Mouse (Mus musculus) brain, embryonic 14.5 days (tissue): ENCODE measurements around the gene Myo1d. TPM values are rescaled to one million over a fixed set of nuclear protein-coding genes. Genes with fewer than 3 reads are reported as not detected.

Source experiments
- DNase-seq: peaks from one replicate; pipeline ENCODE4 v3.0.0-alpha.2; 2011; ENCODE audit warnings: low read depth
- CTCF ChIP-seq: fragments of 200-500 bp; IDR thresholded peaks from 2 replicates; pipeline ENCODE4 v1.5.1; 2012; ENCODE audit warnings: inconsistent platforms, mild to moderate bottlenecking, moderate library complexity, borderline replicate concordance; ENCODE audit not compliant: insufficient read depth, insufficient read length; ENCODE audit errors: extremely low read depth
- POLR2A ChIP-seq: fragments of 200-500 bp; IDR thresholded peaks from 2 replicates; pipeline ENCODE4 v1.6.1; 2012; ENCODE audit warnings: mild to moderate bottlenecking, inconsistent platforms, borderline replicate concordance; ENCODE audit not compliant: poor library complexity, insufficient read depth, insufficient read length, severe bottlenecking; ENCODE audit errors: extremely low read depth
- polyA plus RNA-seq: library from polyadenylated mRNA; depleted of rRNA; stranded (reverse); fragments of >200 nt; gene quantifications from 2 replicates; pipeline ENCODE4 v1.2.3, GENCODE M21; 2012

Gene Myo1d
- polyA plus RNA-seq, 1 experiment: 2.2 TPM

GRCm38 (mm10) chr11:80490831-80491230 is 289.0 kb downstream of the Myo1d start:
- DNase-seq: no peak
- TF ChIP-seq POLR2A (no peak), CTCF (no peak)

GRCm38 (mm10) chr11:80489882-80490196 is 290.0 kb downstream of the Myo1d start:
- DNase-seq: no peak
- no peak for TF ChIP-seq POLR2A
- no peak for TF ChIP-seq CTCF

GRCm38 (mm10) chr11:80489172-80489881 is 290.5 kb downstream of the Myo1d start:
- peak; percentile 86 for DNase-seq

GRCm38 (mm10) chr11:80487904-80488587 is 291.8 kb downstream of the Myo1d start:
- no peak for TF ChIP-seq POLR2A
- TF ChIP-seq CTCF: no peak
- no peak for DNase-seq

More at GRCm38 (mm10) chr11:80489172-80489881, 290.5 kb downstream of the Myo1d start:
- TF ChIP-seq POLR2A: no peak
- TF ChIP-seq CTCF: no peak

GRCm38 (mm10) chr11:80485622-80486206 is 294.1 kb downstream of the Myo1d start:
- TF ChIP-seq CTCF (no peak), POLR2A (no peak)
- no peak for DNase-seq

- no peak for DNase-seq
- no peak for TF ChIP-seq CTCF
- no peak for TF ChIP-seq POLR2A
Observed at GRCm38 (mm10) chr11:80485120-80485551, 294.7 kb downstream of the Myo1d start.

- TF ChIP-seq POLR2A (no peak), CTCF (no peak)
- peak; percentile 93 for DNase-seq
Observed at GRCm38 (mm10) chr11:80484191-80484791, 295.5 kb downstream of the Myo1d start.

- DNase-seq: no peak
- TF ChIP-seq POLR2A (no peak), CTCF (no peak)
Observed at GRCm38 (mm10) chr11:80483536-80484067, 296.2 kb downstream of the Myo1d start.

GRCm38 (mm10) chr11:80482921-80483320 is 296.9 kb downstream of the Myo1d start:
- TF ChIP-seq CTCF (no peak), POLR2A (no peak)
- DNase-seq: no peak

- DNase-seq: no peak
- no peak for TF ChIP-seq CTCF
- TF ChIP-seq POLR2A: no peak
Observed at GRCm38 (mm10) chr11:80482347-80482746, 297.5 kb downstream of the Myo1d start.
